Mouse (Mus musculus) midbrain, embryonic 11.5 days (tissue): ENCODE data around the gene Wdr6. TPM values are rescaled to one million over a fixed set of nuclear protein-coding genes. Genes with fewer than 3 reads are reported as not detected.
"Not testable (repeated sequence)": the region's sequence is repeated elsewhere in the genome, so short reads cannot be mapped to it uniquely, and the experiment has no call there.

Source experiments
- ATAC-seq: fragments of 200-750 bp; cut with Nextera tagmentation; 2 replicates; pipeline ENCODE4 v1.8.0; 2017; ENCODE audit warnings: moderate TSS enrichment, moderate library complexity; ENCODE audit not compliant: low FRiP score
- DNase-seq: peaks from one replicate; pipeline ENCODE4 v3.0.0; 2015; ENCODE audit warnings: low spot score; ENCODE audit errors: missing footprints
- H3K27ac ChIP-seq: fragments of 300-500 bp; sonication (generic); 2 replicates; pipeline ENCODE4 v1.5.1; 2014; ENCODE audit warnings: low read depth, low read length
- H3K27me3 ChIP-seq: fragments of 300-500 bp; sonication (generic); 2 replicates; pipeline ENCODE4 v1.6.1; 2014; ENCODE audit warnings: mild to moderate bottlenecking, low read length, moderate library complexity, mixed read lengths; ENCODE audit not compliant: control insufficient read depth, insufficient read depth
- H3K36me3 ChIP-seq: fragments of 300-500 bp; sonication (generic); 2 replicates; pipeline ENCODE4 v1.6.1; 2014; ENCODE audit warnings: mild to moderate bottlenecking, low read length, moderate library complexity, mixed read lengths; ENCODE audit not compliant: control insufficient read depth, insufficient read depth
- H3K4me1 ChIP-seq: fragments of 300-500 bp; sonication (generic); 2 replicates; pipeline ENCODE4 v1.6.1; 2014; ENCODE audit warnings: low read length; ENCODE audit not compliant: control insufficient read depth, insufficient read depth
- H3K4me2 ChIP-seq: fragments of 300-500 bp; sonication (generic); 2 replicates; pipeline ENCODE4 v1.6.1; 2014; ENCODE audit warnings: mild to moderate bottlenecking, moderate library complexity
- H3K4me3 ChIP-seq: fragments of 300-500 bp; sonication (generic); 2 replicates; pipeline ENCODE4 v1.5.1; 2014; ENCODE audit warnings: low read depth, low read length
- H3K9ac ChIP-seq: fragments of 300-500 bp; sonication (generic); 2 replicates; pipeline ENCODE4 v1.6.1; 2014; ENCODE audit warnings: low read length
- H3K9me3 ChIP-seq: fragments of 300-500 bp; sonication (generic); 2 replicates; pipeline ENCODE4 v1.6.1; 2016; ENCODE audit warnings: low read length; ENCODE audit not compliant: control insufficient read depth
- WGBS: fragments of 180-500 bp; shearing (Covaris S2); extraction: QIAGEN DNeasy Blood & Tissue Kit; methylation state at CpG from one replicate; pipeline ENCODE4 v1.1.7; 2014; 5-methylcytosine and 5-hydroxymethylcytosine counted together
- polyA plus RNA-seq: library from polyadenylated mRNA; unstranded; fragments of >200 nt; fragmentation: Nextera tagmentation; extraction: Ambion mirVana; gene quantifications from 2 replicates; pipeline ENCODE4 v1.2.1, GENCODE M21; 2014

The Wdr6 gene
- 117 and 132 TPM in 2 replicates for polyA plus RNA-seq

DNA sequence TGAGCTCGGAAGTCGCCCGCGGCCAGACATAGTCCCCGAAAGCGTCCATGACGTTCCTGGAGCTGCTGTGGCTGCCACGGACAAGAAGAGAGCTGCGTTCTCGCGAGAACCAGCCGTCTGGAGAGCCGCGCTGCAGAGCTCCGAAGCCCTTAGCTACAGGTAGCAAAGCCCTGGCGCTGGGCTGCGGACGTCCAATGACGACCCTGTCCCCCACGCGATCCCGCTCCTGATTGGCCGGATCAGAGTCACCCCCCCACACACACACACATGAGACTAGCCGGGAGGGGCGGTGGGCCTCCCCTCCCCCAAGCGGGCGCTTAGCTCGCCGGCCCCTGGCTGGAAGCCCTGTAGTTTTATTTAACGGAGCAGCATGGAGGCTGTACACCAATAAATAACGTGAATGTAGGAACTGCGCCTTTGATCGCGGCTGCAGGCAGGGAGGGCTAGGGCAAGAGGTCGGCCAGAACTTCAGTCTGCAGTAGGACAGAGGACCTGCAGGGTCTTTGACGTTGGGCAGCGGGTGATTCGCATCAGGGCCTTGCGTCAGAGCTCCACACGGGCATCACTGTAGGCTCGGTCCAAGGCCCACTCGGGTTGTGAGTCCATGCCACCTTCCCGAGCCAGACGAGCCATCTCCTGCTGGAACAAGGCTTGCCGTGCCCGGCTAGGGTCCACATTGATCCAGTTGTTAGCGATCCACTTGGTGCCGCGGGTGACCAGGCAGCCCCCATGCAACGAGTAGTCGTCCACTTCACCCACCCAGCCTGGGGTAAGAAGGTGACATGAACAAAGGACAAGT is at the start of gene Wdr6:
Gene Wdr6 (minus strand): TSS at position 195 of the 799 bp plus-strand sequence.
- 5% methylated on average over 51 of the region's 51 CpGs for WGBS
- peak; percentile 97 for ATAC-seq
- Histone ChIP-seq H3K27me3 (no peaks in the 10 kb centered on the region; the same call in 1 of the 2 replicates), H3K27ac (peak within 1 kb of the TSS; percentile 95), H3K9me3 (no peaks in the 10 kb centered on the region), H3K36me3 (peaks cover 3% of the 10 kb centered on the region), H3K4me3 (peak within 1 kb of the TSS; percentile 87), H3K4me2 (peak within 1 kb of the TSS; percentile 78), H3K9ac (peak within 1 kb of the TSS; percentile 85), H3K4me1 (peaks cover 36% of the 10 kb centered on the region)
- peak; percentile 99 for DNase-seq

DNA sequence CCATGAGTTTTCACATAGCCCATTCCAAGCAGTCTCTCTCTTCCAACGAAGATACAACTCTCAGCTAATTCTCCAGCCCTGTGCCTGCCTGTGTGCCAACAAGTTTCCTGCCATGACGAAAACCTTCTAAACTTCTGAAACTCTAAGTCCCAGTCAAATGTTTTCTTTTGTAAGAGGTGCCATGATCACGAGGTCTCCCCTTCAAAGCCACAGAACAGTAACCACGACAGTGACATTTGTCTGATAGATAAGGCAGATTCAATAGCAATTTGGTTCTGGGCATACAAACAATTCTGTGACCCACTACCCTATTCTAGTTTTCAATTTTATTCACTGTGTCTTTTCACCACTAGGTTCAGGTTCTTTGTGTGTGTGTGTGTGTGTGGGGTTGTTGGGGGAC is 49.6 kb upstream of the Wdr6 start:
- H3K4me3 ChIP-seq, result no peak overlapping the region
- H3K9me3 ChIP-seq, result no peaks in the 10 kb centered on the region
- H3K9ac ChIP-seq, result no peak overlapping the region
- no peaks in the 10 kb centered on the region for H3K27me3 ChIP-seq
- no peaks in the 10 kb centered on the region for H3K4me1 ChIP-seq
- H3K27ac ChIP-seq, result no peak overlapping the region
- H3K36me3 ChIP-seq, result no peaks in the 10 kb centered on the region
- no peak overlapping the region for H3K4me2 ChIP-seq
- no peak for ATAC-seq
- no peak for DNase-seq
- WGBS, result 88% methylated on average over 4 of the region's 4 CpGs

DNA sequence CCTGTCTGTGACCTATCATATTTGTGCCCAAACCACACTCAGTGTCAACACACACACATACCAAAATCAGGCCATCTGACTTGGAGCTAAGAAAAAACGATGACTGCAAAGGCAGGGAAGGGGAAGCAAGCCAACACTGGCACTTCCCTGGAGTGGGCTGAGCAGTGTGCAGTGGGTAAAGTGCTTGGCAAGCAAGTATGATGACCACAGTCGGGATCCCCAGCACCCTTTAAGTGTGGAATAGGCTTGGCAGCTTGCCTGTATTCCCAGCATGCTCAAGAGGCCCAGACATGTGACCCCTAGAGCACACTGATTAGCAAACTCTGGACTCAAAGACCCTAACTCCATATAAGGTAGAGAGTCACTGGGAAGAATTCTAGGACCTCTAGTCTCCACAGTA is 48.0 kb upstream of the Wdr6 start:
- Histone ChIP-seq H3K27ac (no peak overlapping the region), H3K36me3 (no peaks in the 10 kb centered on the region), H3K4me3 (no peak overlapping the region), H3K9me3 (no peaks in the 10 kb centered on the region), H3K4me1 (no peaks in the 10 kb centered on the region), H3K9ac (no peak overlapping the region), H3K27me3 (no peaks in the 10 kb centered on the region), H3K4me2 (no peak overlapping the region)
- no peak for DNase-seq
- no peak for ATAC-seq
- WGBS, result 96% methylated on average over 2 of the region's 2 CpGs

DNA sequence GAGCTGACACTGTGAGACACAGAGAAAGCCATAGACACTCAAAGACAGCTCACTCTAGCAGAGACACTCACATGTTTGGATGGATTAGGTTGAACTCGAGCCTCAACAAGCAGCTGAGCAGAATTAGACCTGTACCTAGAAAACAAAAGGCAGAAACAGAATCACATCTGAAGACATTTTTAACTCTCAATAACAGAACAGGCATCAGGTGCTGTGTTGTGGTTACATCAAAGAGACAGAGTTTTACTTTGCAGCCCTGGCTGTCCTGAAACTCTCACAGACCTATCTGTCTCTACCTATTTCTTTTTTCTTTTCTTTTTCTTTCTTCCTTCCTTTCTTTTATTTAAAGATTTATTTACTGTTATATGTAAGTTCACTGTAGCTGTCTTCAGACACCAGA is 38.8 kb upstream of the Wdr6 start:
- H3K4me1 ChIP-seq, result no peaks in the 10 kb centered on the region
- no peaks in the 10 kb centered on the region for H3K27me3 ChIP-seq
- H3K27ac ChIP-seq, result no peak overlapping the region
- H3K4me2 ChIP-seq, result no peak overlapping the region
- no peak overlapping the region for H3K4me3 ChIP-seq
- ATAC-seq (no peak), DNase-seq (no peak)
- H3K9ac ChIP-seq, result no peak overlapping the region
- WGBS, result 96% methylated on average over 1 of the region's 1 CpGs
- H3K36me3 ChIP-seq, result peaks cover 10% of the 10 kb centered on the region
- H3K9me3 ChIP-seq, result no peaks in the 10 kb centered on the region

DNA sequence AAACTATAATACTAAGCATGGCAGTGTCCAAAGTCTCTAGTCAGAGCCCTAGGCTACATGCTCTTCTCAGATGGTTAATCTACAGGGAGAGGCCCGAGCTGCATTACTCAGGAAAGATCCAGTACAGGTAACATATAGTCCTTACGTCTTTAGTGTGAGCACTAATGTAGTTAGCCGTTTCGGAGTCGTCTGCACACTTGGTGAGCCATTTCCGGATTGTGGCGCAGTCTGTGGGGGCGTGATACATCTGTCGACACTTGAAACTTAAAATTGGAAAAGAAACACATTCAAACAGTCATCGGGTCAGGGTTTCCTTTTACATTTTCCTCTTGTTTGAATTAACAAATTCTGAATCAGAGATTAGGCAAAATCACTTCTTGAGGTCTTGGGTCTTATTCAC is 32.9 kb upstream of the Wdr6 start:
- Histone ChIP-seq H3K27me3 (no peaks in the 10 kb centered on the region), H3K36me3 (peaks cover 20% of the 10 kb centered on the region), H3K4me2 (no peak overlapping the region), H3K27ac (no peak overlapping the region), H3K4me3 (no peak overlapping the region), H3K4me1 (no peaks in the 10 kb centered on the region), H3K9ac (no peak overlapping the region), H3K9me3 (no peaks in the 10 kb centered on the region)
- DNase-seq (no peak), ATAC-seq (no peak)
- WGBS, result 98% methylated on average over 10 of the region's 10 CpGs

DNA sequence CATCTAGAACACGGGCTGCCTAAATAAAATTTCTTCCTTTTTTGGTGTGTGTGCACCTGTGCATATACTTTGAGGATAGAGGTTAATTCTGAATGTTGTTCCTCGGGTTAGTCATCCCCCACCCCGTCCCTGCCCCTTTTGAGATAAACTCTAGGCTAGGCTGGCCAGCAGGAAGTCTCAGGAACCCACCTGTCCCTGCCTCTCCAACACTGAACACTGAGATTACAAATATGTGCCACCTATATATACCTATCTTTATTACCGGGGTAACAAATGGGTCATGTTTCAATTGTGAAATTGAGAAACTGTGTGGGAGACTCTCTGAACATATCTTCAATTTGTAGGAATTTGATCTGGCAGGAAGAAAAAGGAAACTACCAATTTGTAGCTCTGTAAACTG is 30.4 kb upstream of the Wdr6 start:
- H3K36me3 ChIP-seq, result peaks cover 22% of the 10 kb centered on the region
- no peak for ATAC-seq
- 95% methylated on average over 4 of the region's 4 CpGs for WGBS
- DNase-seq, result no peak
- no peaks in the 10 kb centered on the region for H3K27me3 ChIP-seq
- no peak overlapping the region for H3K9ac ChIP-seq
- no peak overlapping the region for H3K4me3 ChIP-seq
- no peak overlapping the region for H3K4me2 ChIP-seq
- no peaks in the 10 kb centered on the region for H3K4me1 ChIP-seq
- no peak overlapping the region for H3K27ac ChIP-seq
- no peaks in the 10 kb centered on the region for H3K9me3 ChIP-seq

DNA sequence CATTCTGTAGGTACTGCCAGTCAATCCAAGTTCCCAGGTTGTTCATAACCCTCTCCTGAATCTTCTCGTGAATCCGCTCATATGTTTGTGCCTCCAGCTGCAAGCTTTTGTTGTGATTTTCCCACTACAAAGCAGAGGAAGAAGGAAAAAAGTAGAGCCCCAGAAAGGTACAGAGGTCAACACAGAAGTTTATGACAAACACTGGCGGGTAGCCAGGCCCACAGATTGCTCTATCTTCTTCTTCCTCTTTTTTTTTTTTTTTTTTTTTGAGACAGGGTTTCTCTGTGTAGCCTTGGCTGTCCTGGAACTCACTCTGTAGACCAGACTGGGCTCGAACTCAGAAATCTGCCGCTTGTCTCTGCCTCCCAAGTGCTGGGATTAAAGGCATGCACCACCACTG is 29.4 kb upstream of the Wdr6 start:
- not testable (repeated sequence) for DNase-seq, H3K9me3 ChIP-seq, H3K27me3 ChIP-seq, H3K9ac ChIP-seq, H3K4me1 ChIP-seq, H3K4me3 ChIP-seq, ATAC-seq, H3K4me2 ChIP-seq, H3K27ac ChIP-seq
- 97% methylated on average over 5 of the region's 5 CpGs for WGBS
- H3K36me3 ChIP-seq, result peaks cover 22% of the 10 kb centered on the region

DNA sequence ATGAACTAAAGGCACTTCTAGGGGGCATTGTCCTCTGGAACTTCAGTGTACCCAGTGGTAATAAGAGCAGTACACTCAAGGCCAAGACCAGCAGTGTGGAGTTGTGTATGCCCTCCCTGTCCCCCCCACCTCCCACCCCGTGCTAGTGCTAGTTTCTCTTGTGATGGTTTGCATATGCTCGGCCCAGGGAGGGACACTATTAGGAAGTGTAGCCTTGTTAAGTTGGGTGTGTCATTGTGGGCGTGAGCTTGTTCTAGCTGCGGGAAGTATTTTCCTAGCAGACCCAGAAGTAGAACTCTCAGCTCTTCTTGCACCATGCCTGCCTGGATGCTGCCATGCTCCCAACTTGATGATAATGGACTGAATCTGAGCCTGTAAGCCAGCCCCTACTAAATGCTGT is 23.4 kb upstream of the Wdr6 start:
- no peak overlapping the region for H3K4me2 ChIP-seq
- no peak for ATAC-seq
- peaks cover 3% of the 10 kb centered on the region; the same call in 1 of the 2 replicates for H3K4me1 ChIP-seq
- no peak for DNase-seq
- 87% methylated on average over 4 of the region's 4 CpGs for WGBS
- no peaks in the 10 kb centered on the region for H3K27me3 ChIP-seq
- no peak overlapping the region for H3K27ac ChIP-seq
- H3K4me3 ChIP-seq, result no peak overlapping the region
- peaks cover 7% of the 10 kb centered on the region for H3K36me3 ChIP-seq
- H3K9ac ChIP-seq, result no peak overlapping the region
- no peaks in the 10 kb centered on the region for H3K9me3 ChIP-seq

DNA sequence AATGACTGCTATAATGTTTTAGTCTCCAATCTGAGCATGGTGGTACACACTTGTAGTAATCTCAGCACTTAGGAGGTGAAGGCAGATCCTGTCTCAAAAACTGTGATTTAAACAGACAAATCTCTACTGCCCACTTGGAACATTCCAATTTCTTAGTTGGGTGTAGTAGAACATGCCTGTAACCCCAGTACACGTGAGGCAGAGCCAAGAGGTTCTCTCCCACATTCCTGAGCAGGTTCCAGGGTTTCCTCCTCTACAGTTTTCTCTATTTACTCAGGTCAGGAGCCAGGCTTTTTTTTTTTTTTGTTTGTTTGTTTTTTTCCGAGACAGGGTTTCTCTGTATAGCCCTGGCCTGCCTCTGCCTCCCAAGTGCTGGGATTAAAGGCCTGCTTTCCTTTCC is 21.5 kb upstream of the Wdr6 start:
- H3K27me3 ChIP-seq, result no peaks in the 10 kb centered on the region
- no peak overlapping the region for H3K9ac ChIP-seq
- peaks cover 3% of the 10 kb centered on the region; the same call in 1 of the 2 replicates for H3K4me1 ChIP-seq
- peaks cover 4% of the 10 kb centered on the region for H3K36me3 ChIP-seq
- WGBS, result 72% methylated on average over 2 of the region's 2 CpGs
- DNase-seq, result no peak
- no peak overlapping the region for H3K4me3 ChIP-seq
- H3K4me2 ChIP-seq, result no peak overlapping the region
- no peaks in the 10 kb centered on the region for H3K9me3 ChIP-seq
- no peak overlapping the region for H3K27ac ChIP-seq
- no peak for ATAC-seq
